Mouse (Mus musculus) CD4-positive, CD25-positive, alpha-beta regulatory T cell (primary cell): ENCODE results near the gene Olfr1225. TPM values are rescaled to one million over a fixed set of nuclear protein-coding genes. Genes with fewer than 3 reads are reported as not detected.

Experiments used
- polyA plus RNA-seq: library from polyadenylated mRNA; unstranded; fragments of 100-300 nt; shearing (Covaris generic); gene quantifications from one replicate; pipeline ENCODE4 v1.2.1, GENCODE M21; 2017

The Olfr1225 gene
- 0.07 TPM for polyA plus RNA-seq

DNA sequence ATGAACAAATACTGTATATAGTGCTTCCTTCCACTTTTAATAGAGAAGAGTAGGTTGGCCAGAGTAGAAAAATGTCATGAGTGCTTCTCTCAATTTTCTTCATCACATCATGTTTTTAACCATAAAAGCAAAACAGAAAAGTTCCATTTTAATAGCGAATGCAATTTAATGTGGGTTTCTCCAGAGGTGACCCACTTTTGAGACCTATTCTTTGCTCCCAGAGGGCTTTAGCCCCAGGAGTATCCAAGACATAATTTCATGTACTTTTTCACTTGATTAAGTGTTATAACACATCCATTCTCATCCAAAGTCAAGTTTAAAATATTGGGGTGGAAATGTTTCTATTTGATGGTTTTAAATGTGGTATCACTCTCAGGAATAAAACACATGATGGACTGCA lies at the start of gene Olfr1225:
Gene Olfr1225, minus strand, starts transcription at position 101 of the 400 bp plus-strand sequence.

DNA sequence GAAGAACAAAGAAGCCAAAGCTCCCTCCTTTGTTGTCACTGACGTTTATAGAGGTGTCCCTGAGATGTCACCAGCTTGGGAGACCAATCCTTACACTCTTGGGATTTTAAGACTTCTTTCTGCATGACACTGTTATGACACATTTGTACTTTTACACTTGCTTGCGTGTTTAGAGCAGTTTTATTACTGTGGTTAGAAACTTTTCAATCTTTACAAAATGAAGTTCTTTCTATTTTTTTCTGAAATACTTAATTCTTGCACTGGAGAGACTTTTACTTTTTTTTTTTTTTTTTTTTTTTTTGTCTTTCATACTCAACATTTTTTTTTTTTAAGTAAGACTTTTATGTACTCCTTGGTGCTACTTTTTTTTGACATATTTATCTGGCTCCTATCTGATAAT lies 25.5 kb upstream of the Olfr1225 start, which contains the start of gene Olfr1226:
Gene Olfr1226, minus strand, starts transcription at position 101 of the 400 bp plus-strand sequence.

DNA sequence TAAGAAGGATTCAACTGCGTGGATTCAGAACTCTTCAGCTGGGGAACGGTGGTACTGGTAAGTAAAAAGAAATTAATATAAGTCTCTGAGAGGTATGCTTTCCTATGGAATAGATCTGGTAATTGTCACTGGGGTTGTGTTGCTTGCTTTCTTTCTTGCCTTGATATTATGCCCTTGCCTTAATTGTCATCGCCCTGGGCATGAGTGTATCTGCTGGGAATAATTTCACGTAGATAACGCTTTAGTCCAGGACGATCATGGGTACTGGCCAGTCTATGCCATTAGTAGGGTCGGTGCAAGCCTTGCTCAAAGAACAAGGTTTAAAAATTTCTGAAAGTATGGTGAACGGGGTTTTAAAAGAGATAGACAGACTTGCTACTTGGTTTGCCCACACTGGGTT lies 10.5 kb downstream of the Olfr1225 start, which contains the start of gene Olfr1224-ps1:
Gene Olfr1224-ps1, minus strand, starts transcription at position 101 of the 400 bp plus-strand sequence.

DNA sequence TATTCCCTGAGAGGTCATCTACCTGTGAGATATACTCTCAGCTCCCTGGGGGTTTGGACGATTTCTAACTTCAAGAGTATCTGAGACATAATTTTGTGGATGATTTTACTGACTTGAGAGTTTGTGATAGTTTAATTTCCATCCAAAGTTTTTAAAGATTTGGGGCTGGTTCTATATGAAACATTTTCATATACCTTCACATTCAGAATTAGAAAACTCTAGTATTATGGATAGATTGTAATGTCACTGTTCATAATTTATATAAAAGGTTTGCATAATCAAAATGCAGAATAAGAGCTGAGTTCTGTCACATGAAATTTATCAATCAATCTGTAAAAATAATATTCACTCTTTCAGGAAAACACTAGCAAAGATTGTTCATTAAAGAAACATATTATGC lies 23.0 kb downstream of the Olfr1225 start, which contains the start of gene Olfr1223:
Gene Olfr1223, minus strand, starts transcription at position 101 of the 400 bp plus-strand sequence.

DNA sequence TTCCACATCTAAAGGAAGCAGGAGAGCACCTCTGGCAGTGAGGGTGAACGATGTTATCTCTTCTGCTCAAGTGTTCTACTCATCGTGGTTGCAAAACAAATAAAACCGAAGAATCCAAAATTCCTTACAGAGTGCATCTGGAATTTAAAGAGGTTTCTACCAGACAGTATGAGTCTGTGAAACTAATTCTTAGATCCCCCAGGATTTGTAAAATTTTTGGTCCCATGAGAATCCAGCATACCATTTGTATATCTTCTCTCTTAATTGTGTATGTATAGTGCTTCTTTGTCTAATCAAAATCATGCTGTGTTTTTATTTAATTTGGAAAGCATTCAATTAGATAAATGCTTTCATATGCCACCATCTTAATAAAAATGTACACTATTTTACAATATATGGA lies 41.5 kb downstream of the Olfr1225 start, which contains the start of gene Olfr1222:
Gene Olfr1222, minus strand, starts transcription at position 101 of the 400 bp plus-strand sequence.

Other genes with a start within 250 kb of the Olfr1225 start
- gene Olfr1211, start 236.6 kb downstream of the Olfr1225 start, polyA plus RNA-seq = not detected
- not detected for gene Olfr1212, start 220.7 kb downstream of the Olfr1225 start, polyA plus RNA-seq
- gene Gm13762, start 194.4 kb downstream of the Olfr1225 start, polyA plus RNA-seq = not detected
- gene Olfr1214, start 182.0 kb downstream of the Olfr1225 start, polyA plus RNA-seq = not detected
- not detected for gene Olfr1215, start 167.7 kb downstream of the Olfr1225 start, polyA plus RNA-seq
- gene Olfr1216, start 156.3 kb downstream of the Olfr1225 start, polyA plus RNA-seq = not detected
- not detected for gene Olfr1217, start 142.6 kb downstream of the Olfr1225 start, polyA plus RNA-seq
- not detected for gene Olfr1218, start 113.5 kb downstream of the Olfr1225 start, polyA plus RNA-seq
- not detected for gene Olfr1219, start 91.2 kb downstream of the Olfr1225 start, polyA plus RNA-seq
- gene Olfr1220, start 67.8 kb downstream of the Olfr1225 start, polyA plus RNA-seq = 0.07 TPM
- gene Olfr1221, start 57.4 kb downstream of the Olfr1225 start, polyA plus RNA-seq = not detected
- gene Olfr1222, start 41.6 kb downstream of the Olfr1225 start, polyA plus RNA-seq = not detected
- not detected for gene Olfr1223, start 23.1 kb downstream of the Olfr1225 start, polyA plus RNA-seq
- gene Olfr1224-ps1, start 10.6 kb downstream of the Olfr1225 start, polyA plus RNA-seq = not detected
- gene Olfr1226, start 25.4 kb upstream of the Olfr1225 start, polyA plus RNA-seq = not detected
- gene Olfr1228, start 79.4 kb upstream of the Olfr1225 start, polyA plus RNA-seq = not detected
- not detected for gene Olfr1229, start 113.3 kb upstream of the Olfr1225 start, polyA plus RNA-seq
- gene Olfr1230, start 122.6 kb upstream of the Olfr1225 start, polyA plus RNA-seq = not detected
- gene Olfr1231, start 132.4 kb upstream of the Olfr1225 start, polyA plus RNA-seq = not detected
- gene Olfr1232, start 155.0 kb upstream of the Olfr1225 start, polyA plus RNA-seq = not detected
- 0.04 TPM for gene Olfr1233, start 167.7 kb upstream of the Olfr1225 start, polyA plus RNA-seq
- gene Olfr1234, start 190.2 kb upstream of the Olfr1225 start, polyA plus RNA-seq = not detected
- not detected for gene Olfr1238, start 235.0 kb upstream of the Olfr1225 start, polyA plus RNA-seq
- gene Olfr1239, start 245.7 kb upstream of the Olfr1225 start, polyA plus RNA-seq = not detected